Mouse (Mus musculus): ENCODE results near the gene Cd33. TPM values are rescaled to one million over a fixed set of nuclear protein-coding genes. Genes with fewer than 3 reads are reported as not detected.

The Cd33 gene
- total RNA-seq (2023; ENCODE audit: inconsistent age): 1.7 to 3.5 TPM (median 2.3 TPM) in 4 replicates

DNA sequence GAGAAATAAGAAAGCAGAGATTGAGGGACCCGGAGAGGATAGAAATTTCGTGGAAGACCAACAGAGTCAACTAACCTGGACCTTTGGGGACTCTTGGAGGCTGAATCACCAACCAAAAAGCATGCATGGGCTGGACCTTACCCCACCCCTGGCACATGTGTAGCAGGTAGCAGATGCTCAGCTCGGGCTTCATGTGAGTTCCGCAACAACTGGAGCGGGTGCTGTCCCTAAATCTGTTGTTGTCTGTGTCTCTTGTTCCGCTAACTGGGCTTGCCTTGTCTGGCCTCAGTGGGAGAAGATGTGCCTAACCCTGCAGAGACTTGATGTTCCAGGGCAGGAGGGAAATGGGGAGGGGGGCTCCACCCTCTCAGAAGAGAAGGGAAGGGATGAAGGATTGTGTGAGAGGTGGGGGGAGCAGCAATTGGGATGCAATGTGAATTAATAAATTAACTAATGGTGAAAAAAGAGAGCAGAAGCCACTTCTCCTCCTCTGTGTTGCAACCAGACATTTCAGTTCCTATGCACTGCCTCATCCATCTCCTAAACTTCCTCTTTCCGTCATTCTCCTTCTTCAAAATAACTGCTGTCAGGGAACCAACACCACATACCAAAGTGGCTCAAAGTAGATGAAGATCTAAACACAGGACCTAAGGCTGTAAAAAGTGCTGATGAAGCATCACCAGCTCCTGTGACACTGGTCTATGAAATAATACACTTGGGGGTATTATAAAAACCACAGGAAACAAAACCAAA is at the start of gene Cd33:
TSS of gene Cd33 (minus strand) at position 204 of the 753 bp plus-strand sequence.

DNA sequence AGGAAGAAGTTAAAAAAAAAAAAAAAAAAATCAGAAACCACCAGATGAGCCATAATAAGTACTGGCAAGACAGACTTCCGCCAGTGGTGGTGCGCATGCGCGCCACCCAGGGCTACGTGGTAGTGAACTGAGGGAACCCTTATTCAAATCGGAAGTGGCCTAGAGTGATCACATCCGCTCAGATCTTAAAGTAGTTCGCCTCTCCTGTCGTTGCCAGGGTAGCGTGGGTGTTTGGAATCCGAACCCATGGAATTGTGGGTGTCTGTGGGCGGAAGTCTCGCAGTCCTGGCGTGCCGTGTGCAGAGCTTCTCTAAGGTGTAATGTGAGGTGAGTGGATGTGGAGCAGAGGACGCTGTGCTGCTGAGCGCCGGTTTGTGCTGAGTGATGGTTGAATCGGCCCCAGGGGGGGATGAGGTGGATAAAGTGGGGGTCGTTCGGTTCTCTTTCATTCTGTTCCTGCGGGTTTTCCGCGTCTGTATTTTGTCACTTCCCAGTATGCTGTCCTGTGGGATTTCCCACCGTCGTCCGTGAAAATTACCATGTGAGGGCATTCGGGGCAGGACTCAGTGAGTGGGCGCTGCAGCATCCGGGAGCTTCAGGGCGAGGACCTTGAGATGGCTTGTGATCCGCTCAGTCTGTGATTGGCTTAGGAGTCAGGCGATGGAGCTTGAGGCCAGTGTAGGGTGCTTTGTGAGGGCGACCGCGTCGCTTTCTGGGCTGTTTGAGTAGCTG is 35.4 kb upstream of the Cd33 start, which contains the start of gene Zfp719:
TSS of gene Zfp719 (plus strand) at position 171 of the 732 bp plus-strand sequence.

GRCm38 (mm10) chr7:43562006-43562633 is 17.9 kb upstream of the Cd33 start, which contains the start of gene Zfp658:
Gene Zfp658, plus strand, starts transcription at chr7:43562256.

DNA sequence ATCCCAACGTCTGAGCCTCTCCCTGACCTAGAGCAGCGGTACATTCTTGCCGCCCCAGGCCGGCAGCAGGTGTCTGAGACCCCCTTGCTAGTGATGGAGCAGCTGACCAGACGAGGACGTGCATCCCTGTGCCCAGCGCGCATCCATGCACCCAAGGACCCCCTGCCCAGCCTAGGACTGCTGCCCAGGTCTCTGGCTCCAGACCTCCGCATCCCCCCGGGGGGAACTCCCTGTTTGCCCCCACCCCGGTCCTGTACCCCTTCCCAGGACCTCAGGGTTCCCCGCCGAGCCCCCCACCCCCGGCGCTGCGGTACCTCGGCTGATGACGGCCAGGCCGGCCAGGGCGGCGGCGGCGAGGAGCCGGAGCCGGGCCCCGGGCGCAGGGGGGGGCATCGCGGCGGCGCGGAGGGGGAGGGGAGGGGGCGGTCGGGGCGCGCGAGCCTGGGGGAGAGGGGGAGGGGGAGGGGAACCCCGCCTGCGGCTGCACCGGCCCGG is 54.5 kb downstream of the Cd33 start, which contains the start of gene Iglon5:
TSS of gene Iglon5 (minus strand) at position 445 of the 495 bp plus-strand sequence.

Other genes starting within 250 kb of the Cd33 start
- 23.2 to 26.1 TPM (median 25.5 TPM) in 4 replicates for gene Zfp715, start 231.1 kb downstream of the Cd33 start, total RNA-seq (2023; ENCODE audit: inconsistent age)
- 0.45 to 0.77 TPM (median 0.45 TPM) in 3 of 4 replicates, not detected in the other for gene Siglecf, start 193.1 kb downstream of the Cd33 start, total RNA-seq (2023; ENCODE audit: inconsistent age)
- gene Siglecg, start 136.2 kb downstream of the Cd33 start, total RNA-seq (2023; ENCODE audit: inconsistent age): 357 to 404 TPM (median 393 TPM) in 4 replicates
- gene Lim2, start 116.8 kb downstream of the Cd33 start, total RNA-seq (2023; ENCODE audit: inconsistent age): not detected in 4 replicates
- gene Nkg7, start 107.4 kb downstream of the Cd33 start, total RNA-seq (2023; ENCODE audit: inconsistent age): 1.9 to 3.8 TPM (median 2.3 TPM) in 4 replicates
- gene Cldnd2, start 103.6 kb downstream of the Cd33 start, total RNA-seq (2023; ENCODE audit: inconsistent age): not detected in 4 replicates
- gene Etfb, start 100.3 kb downstream of the Cd33 start, total RNA-seq (2023; ENCODE audit: inconsistent age): 36.1 to 51.0 TPM (median 48.9 TPM) in 4 replicates
- gene Gm45233, start 100.3 kb downstream of the Cd33 start, total RNA-seq (2023; ENCODE audit: inconsistent age): not detected in 4 replicates
- gene Vsig10l, start 81.3 kb downstream of the Cd33 start, total RNA-seq (2023; ENCODE audit: inconsistent age): 2.0 to 3.9 TPM (median 2.3 TPM) in 4 replicates
- gene Iglon5, start 54.4 kb downstream of the Cd33 start, total RNA-seq (2023; ENCODE audit: inconsistent age): not detected in 4 replicates
- gene 4931406B18Rik, start 38.5 kb downstream of the Cd33 start, total RNA-seq (2023; ENCODE audit: inconsistent age): not detected in 4 replicates
- gene Zfp658, start 17.8 kb upstream of the Cd33 start, total RNA-seq (2023; ENCODE audit: inconsistent age): 1.9 to 2.5 TPM (median 2.5 TPM) in 4 replicates
- 8.9 to 14.1 TPM (median 10.7 TPM) in 4 replicates for gene Zfp719, start 35.2 kb upstream of the Cd33 start, total RNA-seq (2023; ENCODE audit: inconsistent age)
- gene Zfp819, start 62.7 kb upstream of the Cd33 start, total RNA-seq (2023; ENCODE audit: inconsistent age): not detected in 4 replicates
- gene Ceacam18, start 90.3 kb upstream of the Cd33 start, total RNA-seq (2023; ENCODE audit: inconsistent age): not detected in 4 replicates
- 1.7 to 2.6 TPM (median 2.1 TPM) in 4 replicates for gene Siglece, start 115.7 kb upstream of the Cd33 start, total RNA-seq (2023; ENCODE audit: inconsistent age)
- gene Ctu1, start 127.6 kb upstream of the Cd33 start, total RNA-seq (2023; ENCODE audit: inconsistent age): 5.3 to 7.2 TPM (median 6.0 TPM) in 4 replicates
- not detected in 4 replicates for gene Klk14, start 146.0 kb upstream of the Cd33 start, total RNA-seq (2023; ENCODE audit: inconsistent age)
- gene Klk13, start 168.1 kb upstream of the Cd33 start, total RNA-seq (2023; ENCODE audit: inconsistent age): not detected in 4 replicates
- not detected in 4 replicates for gene Klk12, start 224.5 kb upstream of the Cd33 start, total RNA-seq (2023; ENCODE audit: inconsistent age)
- not detected in 4 replicates for gene Klk11, start 230.2 kb upstream of the Cd33 start, total RNA-seq (2023; ENCODE audit: inconsistent age)
- not detected in 4 replicates for gene Klk10, start 236.6 kb upstream of the Cd33 start, total RNA-seq (2023; ENCODE audit: inconsistent age)
- not detected in 4 replicates for gene Klk9, start 247.5 kb upstream of the Cd33 start, total RNA-seq (2023; ENCODE audit: inconsistent age)

Measured in B cell, adult (primary cell).